Mouse (Mus musculus): Measurements from ENCODE around the gene Zcchc8. TPM values are rescaled to one million over a fixed set of nuclear protein-coding genes. Genes with fewer than 3 reads are reported as not detected.
"Not testable (repeated sequence)": the region's sequence is repeated elsewhere in the genome, so short reads cannot be mapped to it uniquely, and the experiment has no call there.

Gene Zcchc8
- polyA plus RNA-seq (2015; fragmentation: Nextera tagmentation; extraction: Ambion mirVana), result 48.6 and 58.6 TPM in 2 replicates

- Histone ChIP-seq H3K4me1 (ENCODE audit: control insufficient read depth, insufficient read depth, low read depth, low read length) (peaks cover 19% of the 10 kb centered on the region), H3K27ac (ENCODE audit: low read depth, low read length) (peak within 1 kb of the TSS; percentile 93), H3K27me3 (replicated peaks; ENCODE audit: control insufficient read depth, insufficient read depth, low read length) (no peaks in the 10 kb centered on the region), H3K36me3 (ENCODE audit: control insufficient read depth, insufficient read depth, low read length) (0 out of 2 replicates have a peak, but pooled peaks cover 3% of the 10 kb centered on the region), H3K9ac (ENCODE audit: low read depth, low read length) (peak within 1 kb of the TSS; percentile 89), H3K4me3 (ENCODE audit: low read length) (peak within 1 kb of the TSS; percentile 88), H3K4me2 (ENCODE audit: low read length) (peak within 1 kb of the TSS; percentile 68), H3K9me3 (ENCODE audit: control insufficient read depth, low read length) (no peaks in the 10 kb centered on the region)
- WGBS, result under 1% methylated on average over 67 of the region's 83 CpGs
- peak; percentile 100 for ATAC-seq
Measured at GRCm38 (mm10) chr5:123720328-123721311, at the start of gene Zcchc8. TSS of gene Zcchc8 (minus strand) at chr5:123721100.

GRCm38 (mm10) chr5:123766455-123766854 is 45.6 kb upstream of the Zcchc8 start:
- H3K4me2 ChIP-seq (ENCODE audit: low read length); H3K27ac ChIP-seq (ENCODE audit: low read depth, low read length); H3K27me3 ChIP-seq (replicated peaks; ENCODE audit: control insufficient read depth, insufficient read depth, low read length); H3K36me3 ChIP-seq (ENCODE audit: control insufficient read depth, insufficient read depth, low read length); H3K9ac ChIP-seq (ENCODE audit: low read depth, low read length); H3K4me1 ChIP-seq (ENCODE audit: control insufficient read depth, insufficient read depth, low read depth, low read length); ATAC-seq; H3K4me3 ChIP-seq (ENCODE audit: low read length); H3K9me3 ChIP-seq (ENCODE audit: control insufficient read depth, low read length): not testable (repeated sequence)
- 93% methylated on average over 11 of the region's 11 CpGs for WGBS

GRCm38 (mm10) chr5:123765506-123765905 is 44.6 kb upstream of the Zcchc8 start:
- Histone ChIP-seq H3K4me3 (ENCODE audit: low read length) (no peak overlapping the region), H3K4me2 (ENCODE audit: low read length) (no peak overlapping the region), H3K4me1 (ENCODE audit: control insufficient read depth, insufficient read depth, low read depth, low read length) (no peaks in the 10 kb centered on the region), H3K27me3 (replicated peaks; ENCODE audit: control insufficient read depth, insufficient read depth, low read length) (no peaks in the 10 kb centered on the region), H3K36me3 (ENCODE audit: control insufficient read depth, insufficient read depth, low read length) (no peaks in the 10 kb centered on the region), H3K9ac (ENCODE audit: low read depth, low read length) (no peak overlapping the region), H3K9me3 (ENCODE audit: control insufficient read depth, low read length) (no peaks in the 10 kb centered on the region), H3K27ac (ENCODE audit: low read depth, low read length) (no peak overlapping the region)
- WGBS, result 97% methylated on average over 11 of the region's 11 CpGs
- ATAC-seq, result no peak

- WGBS, result under 1% methylated on average over 63 of the region's 63 CpGs
- peak within 1 kb of the TSS; percentile 59 for H3K4me3 ChIP-seq (ENCODE audit: low read length)
Measured at GRCm38 (mm10) chr5:123749065-123750064, 28.5 kb upstream of the Zcchc8 start, which contains the start of the genes Rsrc2 and Kntc1. TSS of gene Rsrc2 (minus strand) at chr5:123749414. TSS of gene Kntc1 (plus strand) at chr5:123749716.

GRCm38 (mm10) chr5:123748339-123749064 is 27.6 kb upstream of the Zcchc8 start:
- peak overlapping the region; percentile 59 for H3K4me3 ChIP-seq (ENCODE audit: low read length)
- peak overlapping the region; percentile 76 for H3K9ac ChIP-seq (ENCODE audit: low read depth, low read length)
- no peaks in the 10 kb centered on the region for H3K9me3 ChIP-seq (ENCODE audit: control insufficient read depth, low read length)
- under 1% methylated on average over 18 of the region's 18 CpGs for WGBS
- H3K27ac ChIP-seq (ENCODE audit: low read depth, low read length), result peak overlapping the region; percentile 99
- no peak for ATAC-seq
- H3K4me2 ChIP-seq (ENCODE audit: low read length), result peak overlapping the region; percentile 60
- H3K36me3 ChIP-seq (ENCODE audit: control insufficient read depth, insufficient read depth, low read length), result peaks cover 10% of the 10 kb centered on the region
- H3K27me3 ChIP-seq (replicated peaks; ENCODE audit: control insufficient read depth, insufficient read depth, low read length), result no peaks in the 10 kb centered on the region
- H3K4me1 ChIP-seq (ENCODE audit: control insufficient read depth, insufficient read depth, low read depth, low read length), result peaks cover 23% of the 10 kb centered on the region

More at GRCm38 (mm10) chr5:123749065-123750064, 28.5 kb upstream of the Zcchc8 start, which contains the start of the genes Rsrc2 and Kntc1:
- Histone ChIP-seq H3K27me3 (replicated peaks; ENCODE audit: control insufficient read depth, insufficient read depth, low read length) (no peaks in the 10 kb centered on the region), H3K4me1 (ENCODE audit: control insufficient read depth, insufficient read depth, low read depth, low read length) (peaks cover 23% of the 10 kb centered on the region), H3K36me3 (ENCODE audit: control insufficient read depth, insufficient read depth, low read length) (peaks cover 2% of the 10 kb centered on the region; the same call in 1 of the 2 replicates), H3K9me3 (ENCODE audit: control insufficient read depth, low read length) (no peaks in the 10 kb centered on the region), H3K4me2 (ENCODE audit: low read length) (peak within 1 kb of the TSS; percentile 77), H3K9ac (ENCODE audit: low read depth, low read length) (peak within 1 kb of the TSS; percentile 76), H3K27ac (ENCODE audit: low read depth, low read length) (peak within 1 kb of the TSS; percentile 99)
- ATAC-seq, result peak; percentile 99

GRCm38 (mm10) chr5:123747604-123748003 is 26.7 kb upstream of the Zcchc8 start:
- Histone ChIP-seq H3K9ac (ENCODE audit: low read depth, low read length) (peak overlapping the region; percentile 57), H3K27me3 (replicated peaks; ENCODE audit: control insufficient read depth, insufficient read depth, low read length) (no peaks in the 10 kb centered on the region), H3K4me3 (ENCODE audit: low read length) (peak overlapping the region; percentile 59), H3K36me3 (ENCODE audit: control insufficient read depth, insufficient read depth, low read length) (peaks cover 16% of the 10 kb centered on the region), H3K27ac (ENCODE audit: low read depth, low read length) (no peak overlapping the region), H3K9me3 (ENCODE audit: control insufficient read depth, low read length) (no peaks in the 10 kb centered on the region), H3K4me2 (ENCODE audit: low read length) (peak overlapping the region; percentile 60), H3K4me1 (ENCODE audit: control insufficient read depth, insufficient read depth, low read depth, low read length) (peaks cover 23% of the 10 kb centered on the region)
- WGBS, result 22% methylated on average over 7 of the region's 7 CpGs
- ATAC-seq, result no peak

- H3K27me3 ChIP-seq (replicated peaks; ENCODE audit: control insufficient read depth, insufficient read depth, low read length), result no peaks in the 10 kb centered on the region
- H3K4me3 ChIP-seq (ENCODE audit: low read length), result peak overlapping the region; percentile 4; the same call in 1 of the 2 replicates
- no peaks in the 10 kb centered on the region for H3K9me3 ChIP-seq (ENCODE audit: control insufficient read depth, low read length)
- H3K36me3 ChIP-seq (ENCODE audit: control insufficient read depth, insufficient read depth, low read length), result peaks cover 20% of the 10 kb centered on the region
- no peak overlapping the region for H3K27ac ChIP-seq (ENCODE audit: low read depth, low read length)
- H3K4me2 ChIP-seq (ENCODE audit: low read length), result peak overlapping the region; percentile 60
- H3K4me1 ChIP-seq (ENCODE audit: control insufficient read depth, insufficient read depth, low read depth, low read length), result peaks cover 23% of the 10 kb centered on the region
- ATAC-seq, result no peak
- no peak overlapping the region; the same call in 1 of the 2 replicates for H3K9ac ChIP-seq (ENCODE audit: low read depth, low read length)
Measured at GRCm38 (mm10) chr5:123746253-123746652, 25.4 kb upstream of the Zcchc8 start.

GRCm38 (mm10) chr5:123744358-123744757 is 23.5 kb upstream of the Zcchc8 start:
- Histone ChIP-seq H3K9ac (ENCODE audit: low read depth, low read length) (no peak overlapping the region), H3K4me1 (ENCODE audit: control insufficient read depth, insufficient read depth, low read depth, low read length) (peaks cover 18% of the 10 kb centered on the region), H3K27me3 (replicated peaks; ENCODE audit: control insufficient read depth, insufficient read depth, low read length) (no peaks in the 10 kb centered on the region), H3K4me3 (ENCODE audit: low read length) (no peak overlapping the region), H3K36me3 (ENCODE audit: control insufficient read depth, insufficient read depth, low read length) (peaks cover 25% of the 10 kb centered on the region), H3K27ac (ENCODE audit: low read depth, low read length) (no peak overlapping the region), H3K4me2 (ENCODE audit: low read length) (no peak overlapping the region), H3K9me3 (ENCODE audit: control insufficient read depth, low read length) (no peaks in the 10 kb centered on the region)
- ATAC-seq, result no peak
- 89% methylated on average over 2 of the region's 2 CpGs for WGBS
